Mouse (Mus musculus) olfactory bulb, adult 2 months (tissue): ENCODE measurements around the gene Gm498.

ENCODE experiments used
- CTCF ChIP-seq: fragments of 200-500 bp; IDR thresholded peaks from 2 replicates; pipeline ENCODE4 v1.5.1; 2012; ENCODE audit warnings: low read depth, mild to moderate bottlenecking, low read length, moderate library complexity; ENCODE audit not compliant: insufficient read depth
- POLR2A ChIP-seq: fragments of 200-500 bp; IDR thresholded peaks from 2 replicates; pipeline ENCODE4 v1.6.1; 2012; ENCODE audit warnings: mild to moderate bottlenecking, low read depth, low read length, moderate library complexity; ENCODE audit not compliant: insufficient read depth

DNA sequence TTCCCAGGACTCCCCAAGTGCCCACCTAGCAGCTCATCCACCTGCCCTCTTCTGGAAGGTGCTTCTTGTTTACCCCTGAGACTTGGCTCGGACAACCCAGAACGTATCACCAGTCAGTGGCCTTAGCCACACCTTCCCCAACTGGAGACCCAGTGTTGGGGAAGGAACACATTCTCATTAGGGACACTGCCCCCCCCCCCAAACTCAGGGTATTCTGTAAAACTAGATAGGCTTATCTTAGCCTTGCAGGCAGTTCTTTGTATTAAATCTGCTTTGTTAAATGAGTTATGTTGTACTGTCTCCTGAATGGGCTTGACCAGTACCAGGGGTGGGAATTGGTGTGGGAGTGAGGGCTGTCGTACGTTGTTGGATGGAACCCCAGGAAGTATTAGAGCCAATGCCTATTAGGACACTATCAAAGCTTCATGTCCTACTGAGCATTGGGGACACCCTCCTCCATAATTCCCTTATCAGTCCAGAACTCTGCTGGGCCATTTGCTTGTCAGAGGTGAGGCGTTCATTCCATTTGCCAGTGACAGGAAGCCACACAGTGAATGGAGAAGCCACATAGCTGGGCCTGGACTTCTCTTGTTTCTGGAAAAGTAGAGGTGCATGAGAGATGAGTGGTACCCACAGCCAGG is 18.4 kb upstream of the Gm498 start:
- TF ChIP-seq CTCF (no peak), POLR2A (no peak)
